Comparison of ENCODE assay signal across 24 mouse cellular contexts in genomic region chr15:95422226-95422950, GRCm38 (mm10).
DNase-seq lines count a peak whose midpoint lies in the region; ATAC-seq and TF ChIP-seq lines count a peak whose summit lies in the region.
"Had no signal": no experiment of that assay in that cellular context is flagged by ENCODE, and none has a peak within 500 bp of the region (broad histone marks: within the 10 kb centered on the region; RNA-seq: fewer than 3 reads in every experiment).

No protein-coding gene starts in this region.

- H3K27me3 ChIP-seq in hindbrain, embryonic 12.5 days, result no peaks in the 10 kb centered on the region
- no peaks in the 10 kb centered on the region for H3K27me3 ChIP-seq in hindbrain, embryonic 13.5 days
- no peaks in the 10 kb centered on the region for H3K27me3 ChIP-seq in forebrain, embryonic 14.5 days (replicated peaks; ENCODE audit: control insufficient read depth, insufficient read depth, low read length)
- no peaks in the 10 kb centered on the region for H3K27me3 ChIP-seq in kidney, embryonic 15.5 days
- H3K27me3 ChIP-seq: heart, embryonic 13.5 days; limb, embryonic 13.5 days; liver, embryonic 12.5 days had no signal

- H3K36me3 ChIP-seq in hindbrain, embryonic 12.5 days, result peaks cover 9% of the 10 kb centered on the region
- peaks cover 10% of the 10 kb centered on the region for H3K36me3 ChIP-seq in hindbrain, embryonic 13.5 days
- H3K36me3 ChIP-seq in forebrain, embryonic 14.5 days (ENCODE audit: control insufficient read depth, insufficient read depth, low read length), result 0 out of 2 replicates have a peak, but pooled peaks cover 6% of the 10 kb centered on the region
- no peaks in the 10 kb centered on the region for H3K36me3 ChIP-seq in kidney, embryonic 15.5 days
- H3K36me3 ChIP-seq: heart, embryonic 13.5 days; limb, embryonic 13.5 days; liver, embryonic 12.5 days had no signal

- H3K9me3 ChIP-seq in hindbrain, embryonic 12.5 days (replicated peaks), result no peaks in the 10 kb centered on the region
- no peaks in the 10 kb centered on the region for H3K9me3 ChIP-seq in hindbrain, embryonic 13.5 days
- H3K9me3 ChIP-seq in forebrain, embryonic 14.5 days (replicated peaks; ENCODE audit: control insufficient read depth, low read length), result no peaks in the 10 kb centered on the region
- no peaks in the 10 kb centered on the region for H3K9me3 ChIP-seq in kidney, embryonic 15.5 days (replicated peaks)
- H3K9me3 ChIP-seq: heart, embryonic 13.5 days; limb, embryonic 13.5 days had no signal

- no peak for TF ChIP-seq CTCF in brain, embryonic 14.5 days (IDR thresholded peaks at IDR 0.05; ENCODE audit: borderline replicate concordance, extremely low read depth, insufficient read depth, insufficient read length)

- TF ChIP-seq POLR2A in brain, embryonic 14.5 days (IDR thresholded peaks at IDR 0.05; ENCODE audit: borderline replicate concordance, extremely low read depth, insufficient read depth, insufficient read length, poor library complexity, severe bottlenecking), result no peak

- no peak overlapping the region for H3K4me3 ChIP-seq in hindbrain, embryonic 12.5 days
- no peak overlapping the region for H3K4me3 ChIP-seq in hindbrain, embryonic 13.5 days
- no peak overlapping the region for H3K4me3 ChIP-seq in forebrain, embryonic 14.5 days (ENCODE audit: low read depth, low read length)
- no peak overlapping the region for H3K4me3 ChIP-seq in kidney, embryonic 15.5 days (replicated peaks)
- H3K4me3 ChIP-seq: heart, adult 2 months; heart, embryonic 13.5 days; limb, embryonic 13.5 days; liver, embryonic 12.5 days had no signal

- no peak overlapping the region for H3K9ac ChIP-seq in hindbrain, embryonic 12.5 days
- H3K9ac ChIP-seq in hindbrain, embryonic 13.5 days, result no peak overlapping the region
- H3K9ac ChIP-seq in forebrain, embryonic 14.5 days (ENCODE audit: low read length), result no peak overlapping the region
- H3K9ac ChIP-seq in kidney, embryonic 15.5 days, result no peak overlapping the region
- H3K9ac ChIP-seq: heart, embryonic 13.5 days; limb, embryonic 13.5 days; liver, embryonic 12.5 days had no signal

- 0 out of 2 replicates have a peak, but pooled peaks cover 3% of the 10 kb centered on the region for H3K4me1 ChIP-seq in hindbrain, embryonic 12.5 days
- H3K4me1 ChIP-seq in hindbrain, embryonic 13.5 days (replicated peaks), result peaks cover 6% of the 10 kb centered on the region
- H3K4me1 ChIP-seq in forebrain, embryonic 14.5 days (ENCODE audit: control insufficient read depth, insufficient read depth, low read length), result peaks cover 4% of the 10 kb centered on the region; the same call in 1 of the 2 replicates
- H3K4me1 ChIP-seq in kidney, embryonic 15.5 days, result no peaks in the 10 kb centered on the region
- H3K4me1 ChIP-seq: heart, embryonic 13.5 days; limb, embryonic 13.5 days; liver, embryonic 12.5 days had no signal

- peak; percentile 66 for ATAC-seq in hindbrain, embryonic 12.5 days (ENCODE audit: low FRiP score)
- no peak for ATAC-seq in hindbrain, embryonic 13.5 days (ENCODE audit: low FRiP score)
- 0 out of 2 replicates have a peak, but pooled peaks have one; percentile 30 for ATAC-seq in forebrain, embryonic 14.5 days
- ATAC-seq in kidney, embryonic 15.5 days (replicated peaks; ENCODE audit: low FRiP score), result no peak
- ATAC-seq in activated CD4-positive, CD25-positive, alpha-beta regulatory T cell, adult 4 months, result no peak
- ATAC-seq: intestine, postnatal 0 days; liver, embryonic 12.5 days; midbrain, embryonic 16.5 days had no signal

- no peak overlapping the region for H3K4me2 ChIP-seq in hindbrain, embryonic 12.5 days (replicated peaks)
- no peak overlapping the region for H3K4me2 ChIP-seq in hindbrain, embryonic 13.5 days
- no peak overlapping the region for H3K4me2 ChIP-seq in forebrain, embryonic 14.5 days (ENCODE audit: low read length)
- no peak overlapping the region for H3K4me2 ChIP-seq in kidney, embryonic 15.5 days
- H3K4me2 ChIP-seq: heart, embryonic 13.5 days; limb, embryonic 13.5 days; liver, embryonic 12.5 days had no signal

- DNase-seq in Muller cell, postnatal 12 days (ENCODE audit: inconsistent ontology term), result peak; percentile 61
- DNase-seq in brain, embryonic 14.5 days (ENCODE audit: low read depth), result peak; percentile 72
- peak; percentile 60 for DNase-seq in forebrain, embryonic 14.5 days (ENCODE audit: low spot score)
- DNase-seq: adrenal gland, postnatal 25 days; cerebellum, adult 11-12 months; cerebellum, postnatal 10 days; gastrocnemius, postnatal 36 days; heart, adult 2 months; heart, postnatal 14 days; kidney, postnatal 36 days; layer of hippocampus, adult 9-11 months; lung, adult 2 months; lung, postnatal 14 days; thymus, adult 18-20 months; thymus, postnatal 36 days had no signal

- peak overlapping the region; percentile 48; the same call in 1 of the 2 replicates for H3K27ac ChIP-seq in hindbrain, embryonic 12.5 days
- no peak overlapping the region for H3K27ac ChIP-seq in hindbrain, embryonic 13.5 days
- H3K27ac ChIP-seq in forebrain, embryonic 14.5 days (ENCODE audit: low read depth, low read length), result no peak overlapping the region
- no peak overlapping the region for H3K27ac ChIP-seq in kidney, embryonic 15.5 days
- H3K27ac ChIP-seq: heart, adult 2 months; heart, embryonic 13.5 days; liver, embryonic 12.5 days had no signal

- WGBS in hindbrain, embryonic 12.5 days, result 43% methylated on average over 15 of the region's 15 CpGs
- WGBS in hindbrain, embryonic 13.5 days, result 39% methylated on average over 15 of the region's 15 CpGs
- WGBS in forebrain, embryonic 14.5 days, result 6% methylated on average over 15 of the region's 15 CpGs
- WGBS in kidney, embryonic 15.5 days, result 88% methylated on average over 15 of the region's 15 CpGs

Comparison
In these comparisons a context has a peak if more than half of its experiments do, and no peak if none do; other contexts are left out.
1. ATAC-seq: peak in hindbrain, embryonic 12.5 days (single experiment) and forebrain, embryonic 14.5 days (single experiment); none in hindbrain, embryonic 13.5 days (single experiment), kidney, embryonic 15.5 days (single experiment) and activated CD4-positive, CD25-positive, alpha-beta regulatory T cell, adult 4 months (single experiment).
2. Peak in every context shown above with its lines, with median percentiles within 50 percentile points of each other: DNase-seq.